Mouse (Mus musculus) adrenal gland, adult 10 weeks (tissue): ENCODE results near the gene Enthd1. TPM values are rescaled to one million over a fixed set of nuclear protein-coding genes. Genes with fewer than 3 reads are reported as not detected.

Source experiments
- polyA plus RNA-seq: library from polyadenylated mRNA; stranded (reverse); fragments of 350-450 nt; fragmentation: Illumina TruSeq; extraction: RNeasy Lipid Tissue Mini Kit (QIAGEN cat#74804); gene quantifications from one replicate; pipeline ENCODE4 v1.2.3, GENCODE M21; 2014; ENCODE audit warnings: low read depth, low replicate concordance

Enthd1 gene
- polyA plus RNA-seq = not detected

DNA sequence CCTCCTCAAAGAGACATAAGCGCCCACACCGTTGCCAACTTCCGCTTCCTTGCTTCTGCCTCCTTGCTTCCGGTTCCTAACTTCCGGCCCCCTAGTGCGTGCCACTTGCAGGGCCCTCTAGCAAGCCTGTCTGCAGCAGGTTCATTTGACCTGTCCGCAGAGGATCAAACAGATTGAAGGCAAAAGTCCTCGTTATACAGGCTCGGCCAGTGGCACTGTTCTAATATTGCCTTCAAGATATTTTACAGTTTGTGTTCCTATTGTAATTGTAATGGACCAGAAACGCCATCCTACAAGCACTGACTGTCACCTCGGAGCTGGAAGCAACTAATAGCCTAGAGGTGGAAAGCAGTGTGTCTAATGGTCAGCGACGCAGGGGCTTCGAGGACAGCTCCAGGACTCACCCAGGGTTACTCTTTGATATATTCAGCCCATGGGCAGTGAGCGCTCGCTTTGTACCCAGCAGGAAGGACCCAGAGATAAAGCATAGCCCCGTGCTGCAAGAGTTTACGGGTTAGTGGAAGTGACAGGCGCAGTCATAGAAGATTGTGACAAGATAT is at the start of gene Enthd1:
Gene Enthd1, minus strand, starts transcription at position 51 of the 560 bp plus-strand sequence.

DNA sequence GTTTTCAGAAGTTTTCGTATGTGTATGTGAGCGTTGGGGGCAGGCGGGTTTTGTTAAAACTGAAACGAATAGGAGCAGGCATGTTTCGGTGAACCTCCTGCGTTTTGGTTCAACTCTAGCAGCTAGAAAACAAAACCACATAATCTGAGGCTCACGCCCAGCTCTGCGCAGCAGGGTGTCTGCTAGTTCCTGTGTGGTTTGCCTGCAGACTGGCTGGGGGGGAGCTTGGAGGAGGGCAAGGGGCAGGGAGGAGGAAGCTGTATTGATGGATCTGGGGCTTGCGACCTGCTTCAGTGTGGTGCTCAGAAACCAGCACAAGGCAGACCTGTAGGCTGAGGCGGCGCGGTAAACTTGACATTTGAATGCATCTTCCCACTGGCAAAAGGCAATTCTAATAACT is 7.3 kb upstream of the Enthd1 start, which contains the start of gene Grap2:
Gene Grap2, plus strand, starts transcription at position 304 of the 400 bp plus-strand sequence.

Other genes with a start within 250 kb of the Enthd1 start
- 0.17 TPM for gene Grap2, start 7.4 kb upstream of the Enthd1 start, polyA plus RNA-seq
- gene Fam83f, start 106.7 kb upstream of the Enthd1 start, polyA plus RNA-seq = not detected
- 32.0 TPM for gene Tnrc6b, start 146.2 kb upstream of the Enthd1 start, polyA plus RNA-seq